Mouse (Mus musculus): Measurements from ENCODE around the gene Spout1. TPM values are rescaled to one million over a fixed set of nuclear protein-coding genes. Genes with fewer than 3 reads are reported as not detected.

Spout1 gene
- polyA plus RNA-seq, 1 experiment from 2014 or later = 28.0 TPM

- Histone ChIP-seq H3K9ac (ENCODE audit: low read length) (no peak overlapping the region), H3K27ac (replicated peaks in 1 of 2; ENCODE audit: control insufficient read depth in 1 of 2, insufficient read depth in 1 of 2, low read depth in 2 of 2, low read length in 2 of 2) (no peak overlapping the region), H3K27me3 (ENCODE audit: control insufficient read depth, insufficient read depth, low read length) (no peaks in the 10 kb centered on the region), H3K4me3 (ENCODE audit: control insufficient read depth in 1 of 2, insufficient read depth in 1 of 2, low read depth in 1 of 2, low read length in 2 of 2) (no peak overlapping the region), H3K4me2 (ENCODE audit: low read length) (no peak overlapping the region), H3K36me3 (ENCODE audit: control insufficient read depth, insufficient read depth, low read length) (no peaks in the 10 kb centered on the region), H3K4me1 (ENCODE audit: control insufficient read depth in 2 of 2, insufficient read depth in 2 of 2, low read length in 2 of 2) (peaks cover 4 to 10% of the 10 kb centered on the region in 2 experiments; a peak in 3 of 4 replicates), H3K9me3 (ENCODE audit: control insufficient read depth, low read length) (no peaks in the 10 kb centered on the region)
- WGBS = 67% methylated on average over 5 of the region's 5 CpGs
- no peak for ATAC-seq (ENCODE audit: insufficient number of reproducible peaks, insufficient read depth, low FRiP score, low read depth)
These were observed 29.6 kb upstream of the Spout1 start for GRCm38 (mm10) chr2:30207886-30208285.

- no peak overlapping the region for H3K27ac ChIP-seq (replicated peaks in 1 of 2; ENCODE audit: control insufficient read depth in 1 of 2, insufficient read depth in 1 of 2, low read depth in 2 of 2, low read length in 2 of 2)
These were observed 29.1 kb upstream of the Spout1 start for GRCm38 (mm10) chr2:30207401-30207800.

GRCm38 (mm10) chr2:30205629-30206357, 27.5 kb upstream of the Spout1 start, which contains the start of gene Kyat1:
Gene Kyat1 (minus strand): TSS chr2:30205847.
- peaks cover 6 to 10% of the 10 kb centered on the region in 2 experiments; a peak in 3 of 4 replicates for H3K4me1 ChIP-seq (ENCODE audit: control insufficient read depth in 2 of 2, insufficient read depth in 2 of 2, low read length in 2 of 2)
- H3K36me3 ChIP-seq (ENCODE audit: control insufficient read depth, insufficient read depth, low read length) = no peaks in the 10 kb centered on the region
- H3K27me3 ChIP-seq (ENCODE audit: control insufficient read depth, insufficient read depth, low read length) = no peaks in the 10 kb centered on the region
- H3K9ac ChIP-seq (ENCODE audit: low read length) = peak within 1 kb of the TSS; percentile 79
- peak within 1 kb of the TSS; percentile 91 for H3K4me2 ChIP-seq (ENCODE audit: low read length)
- peak within 1 kb of the TSS; percentile 81 to 85 for H3K27ac ChIP-seq (replicated peaks in 1 of 2; ENCODE audit: control insufficient read depth in 1 of 2, insufficient read depth in 1 of 2, low read depth in 2 of 2, low read length in 2 of 2)
- H3K9me3 ChIP-seq (ENCODE audit: control insufficient read depth, low read length) = no peaks in the 10 kb centered on the region
- peak within 1 kb of the TSS; percentile 72 to 92 for H3K4me3 ChIP-seq (ENCODE audit: control insufficient read depth in 1 of 2, insufficient read depth in 1 of 2, low read depth in 1 of 2, low read length in 2 of 2)
- WGBS = under 1% methylated on average over 44 of the region's 44 CpGs
- peak; percentile 87 for ATAC-seq (ENCODE audit: insufficient number of reproducible peaks, insufficient read depth, low FRiP score, low read depth)

More at GRCm38 (mm10) chr2:30207401-30207800, 29.1 kb upstream of the Spout1 start:
- Histone ChIP-seq H3K36me3 (ENCODE audit: control insufficient read depth, insufficient read depth, low read length) (no peaks in the 10 kb centered on the region), H3K4me3 (ENCODE audit: control insufficient read depth in 1 of 2, insufficient read depth in 1 of 2, low read depth in 1 of 2, low read length in 2 of 2) (no peak overlapping the region), H3K4me1 (ENCODE audit: control insufficient read depth in 2 of 2, insufficient read depth in 2 of 2, low read length in 2 of 2) (peaks cover 4 to 10% of the 10 kb centered on the region in 2 experiments; a peak in 3 of 4 replicates), H3K4me2 (ENCODE audit: low read length) (no peak overlapping the region), H3K9me3 (ENCODE audit: control insufficient read depth, low read length) (no peaks in the 10 kb centered on the region), H3K27me3 (ENCODE audit: control insufficient read depth, insufficient read depth, low read length) (no peaks in the 10 kb centered on the region), H3K9ac (ENCODE audit: low read length) (no peak overlapping the region)
- no peak for ATAC-seq (ENCODE audit: insufficient number of reproducible peaks, insufficient read depth, low FRiP score, low read depth)
- 74% methylated on average over 4 of the region's 4 CpGs for WGBS

GRCm38 (mm10) chr2:30205255-30205628, 27.0 kb upstream of the Spout1 start:
- Histone ChIP-seq H3K27ac (replicated peaks in 1 of 2; ENCODE audit: control insufficient read depth in 1 of 2, insufficient read depth in 1 of 2, low read depth in 2 of 2, low read length in 2 of 2) (peak overlapping the region; percentile 73 to 85), H3K27me3 (ENCODE audit: control insufficient read depth, insufficient read depth, low read length) (no peaks in the 10 kb centered on the region), H3K4me3 (ENCODE audit: control insufficient read depth in 1 of 2, insufficient read depth in 1 of 2, low read depth in 1 of 2, low read length in 2 of 2) (peak overlapping the region; percentile 72 to 92), H3K36me3 (ENCODE audit: control insufficient read depth, insufficient read depth, low read length) (no peaks in the 10 kb centered on the region), H3K9me3 (ENCODE audit: control insufficient read depth, low read length) (no peaks in the 10 kb centered on the region), H3K4me2 (ENCODE audit: low read length) (peak overlapping the region; percentile 91), H3K9ac (ENCODE audit: low read length) (peak overlapping the region; percentile 79), H3K4me1 (ENCODE audit: control insufficient read depth in 2 of 2, insufficient read depth in 2 of 2, low read length in 2 of 2) (peaks cover 7 to 16% of the 10 kb centered on the region in 2 experiments; a peak in 3 of 4 replicates)
- ATAC-seq (ENCODE audit: insufficient number of reproducible peaks, insufficient read depth, low FRiP score, low read depth) = 0 out of 2 replicates have a peak, but pooled peaks have one; percentile 10
- whole genome bisulfite sequencing = 1% methylated on average over 13 of the region's 13 CpGs

GRCm38 (mm10) chr2:30203439-30203838, 25.2 kb upstream of the Spout1 start:
- Histone ChIP-seq H3K27ac (replicated peaks in 1 of 2; ENCODE audit: control insufficient read depth in 1 of 2, insufficient read depth in 1 of 2, low read depth in 2 of 2, low read length in 2 of 2) (no peak overlapping the region), H3K4me1 (ENCODE audit: control insufficient read depth in 2 of 2, insufficient read depth in 2 of 2, low read length in 2 of 2) (peaks cover 7 to 22% of the 10 kb centered on the region in 2 experiments; a peak in 3 of 4 replicates), H3K4me2 (ENCODE audit: low read length) (no peak overlapping the region), H3K27me3 (ENCODE audit: control insufficient read depth, insufficient read depth, low read length) (no peaks in the 10 kb centered on the region), H3K9me3 (ENCODE audit: control insufficient read depth, low read length) (no peaks in the 10 kb centered on the region), H3K9ac (ENCODE audit: low read length) (no peak overlapping the region), H3K36me3 (ENCODE audit: control insufficient read depth, insufficient read depth, low read length) (no peaks in the 10 kb centered on the region), H3K4me3 (ENCODE audit: control insufficient read depth in 1 of 2, insufficient read depth in 1 of 2, low read depth in 1 of 2, low read length in 2 of 2) (no peak overlapping the region)
- ATAC-seq (ENCODE audit: insufficient number of reproducible peaks, insufficient read depth, low FRiP score, low read depth) = no peak
- 75% methylated on average over 7 of the region's 7 CpGs for WGBS

- Histone ChIP-seq H3K9ac (ENCODE audit: low read length) (no peak overlapping the region), H3K4me2 (ENCODE audit: low read length) (peak overlapping the region; percentile 11; the same call in 1 of the 2 replicates), H3K9me3 (ENCODE audit: control insufficient read depth, low read length) (no peaks in the 10 kb centered on the region), H3K27me3 (ENCODE audit: control insufficient read depth, insufficient read depth, low read length) (no peaks in the 10 kb centered on the region), H3K4me1 (ENCODE audit: control insufficient read depth in 2 of 2, insufficient read depth in 2 of 2, low read length in 2 of 2) (peaks cover 2 to 19% of the 10 kb centered on the region in 2 experiments; a peak in 3 of 4 replicates), H3K4me3 (ENCODE audit: control insufficient read depth in 1 of 2, insufficient read depth in 1 of 2, low read depth in 1 of 2, low read length in 2 of 2) (no peak overlapping the region), H3K36me3 (ENCODE audit: control insufficient read depth, insufficient read depth, low read length) (no peaks in the 10 kb centered on the region), H3K27ac (replicated peaks in 1 of 2; ENCODE audit: control insufficient read depth in 1 of 2, insufficient read depth in 1 of 2, low read depth in 2 of 2, low read length in 2 of 2) (0 out of 4 replicates have a peak overlapping the region, but pooled peaks of 1 of the 2 experiments have one; percentile 37)
- ATAC-seq (ENCODE audit: insufficient number of reproducible peaks, insufficient read depth, low FRiP score, low read depth) = no peak
- 29% methylated on average over 5 of the region's 5 CpGs for WGBS
These were observed 22.2 kb upstream of the Spout1 start for GRCm38 (mm10) chr2:30200388-30200925.

GRCm38 (mm10) chr2:30199984-30200383, 21.7 kb upstream of the Spout1 start:
- Histone ChIP-seq H3K4me3 (ENCODE audit: control insufficient read depth in 1 of 2, insufficient read depth in 1 of 2, low read depth in 1 of 2, low read length in 2 of 2) (no peak overlapping the region), H3K27me3 (ENCODE audit: control insufficient read depth, insufficient read depth, low read length) (no peaks in the 10 kb centered on the region), H3K36me3 (ENCODE audit: control insufficient read depth, insufficient read depth, low read length) (no peaks in the 10 kb centered on the region), H3K27ac (replicated peaks in 1 of 2; ENCODE audit: control insufficient read depth in 1 of 2, insufficient read depth in 1 of 2, low read depth in 2 of 2, low read length in 2 of 2) (0 out of 4 replicates have a peak overlapping the region, but pooled peaks of 1 of the 2 experiments have one; percentile 37), H3K9me3 (ENCODE audit: control insufficient read depth, low read length) (no peaks in the 10 kb centered on the region), H3K4me1 (ENCODE audit: control insufficient read depth in 2 of 2, insufficient read depth in 2 of 2, low read length in 2 of 2) (peaks cover 2 to 19% of the 10 kb centered on the region in 2 experiments; a peak in 3 of 4 replicates), H3K4me2 (ENCODE audit: low read length) (peak overlapping the region; percentile 11; the same call in 1 of the 2 replicates), H3K9ac (ENCODE audit: low read length) (no peak overlapping the region; the same call in 1 of the 2 replicates)
- no peak for ATAC-seq (ENCODE audit: insufficient number of reproducible peaks, insufficient read depth, low FRiP score, low read depth)
- 32% methylated on average over 1 of the region's 1 CpGs for WGBS

Measured in heart, embryonic 14.5 days (tissue).